ENCODE assay signal across 10 mouse cellular contexts in genomic region chr13:57017553-57018341, GRCm38 (mm10).
DNase-seq lines count a peak whose midpoint lies in the region; ATAC-seq lines count a peak whose summit lies in the region.
"Had no signal": no experiment of that assay in that cellular context is flagged by ENCODE, and none has a peak within 500 bp of the region (broad histone marks: within the 10 kb centered on the region; RNA-seq: fewer than 3 reads in every experiment).

No protein-coding gene starts in this region.

- ATAC-seq in activated CD4-positive, CD25-positive, alpha-beta regulatory T cell, adult 4 months: no peak
- ATAC-seq: forebrain, embryonic 13.5 days had no signal

- peak; percentile 32 for DNase-seq in testis, postnatal 10 days (ENCODE audit: low spot score)
- no peak for DNase-seq in testis, postnatal 14 days (ENCODE audit: low spot score)
- peak; percentile 82 to 88 for DNase-seq in frontal cortex, adult 2 months (ENCODE audit: extremely low spot score in 1 of 2, low spot score in 1 of 2)
- peak; percentile 48 to 81 for DNase-seq in left cerebral cortex, adult 8-10 months (ENCODE audit: low spot score in 2 of 2)
- DNase-seq in thymus, postnatal 10 days (ENCODE audit: low spot score in 2 of 2): no peak
- no peak for DNase-seq in thymus, postnatal 0 days (ENCODE audit: low spot score)
- DNase-seq: kidney, adult 9 months; thymus, adult 18-20 months had no signal

Comparison
In these comparisons a context has a peak if more than half of its experiments do, and no peak if none do; other contexts are left out.
1. DNase-seq: peak in testis, postnatal 10 days (single experiment), frontal cortex, adult 2 months (2 of 2) and left cerebral cortex, adult 8-10 months (2 of 2); none in testis, postnatal 14 days (single experiment), thymus, postnatal 10 days (0 of 2) and thymus, postnatal 0 days (single experiment).